Comparison of ENCODE assay signal across 15 mouse cellular contexts in the genomic region with DNA sequence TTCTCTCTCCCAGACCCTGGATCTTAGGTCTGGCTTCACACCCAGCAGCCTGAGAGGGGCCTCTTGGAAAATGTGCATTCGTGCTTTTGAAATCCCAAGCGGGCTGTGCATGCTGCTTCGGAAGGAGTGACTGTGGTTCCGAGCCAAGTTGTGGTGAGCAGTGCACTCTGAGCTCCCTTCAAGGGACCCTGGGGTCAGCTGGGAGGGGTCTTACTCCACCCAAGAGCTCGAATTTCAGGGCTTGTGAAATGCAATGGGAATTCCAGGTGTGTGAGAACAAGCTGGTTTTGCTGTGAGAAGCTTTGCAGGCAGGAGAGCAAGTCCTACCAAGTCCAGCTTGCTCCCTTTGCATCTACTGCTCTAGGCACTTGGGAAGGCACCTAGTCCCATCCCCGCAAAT.
"Had no signal": no experiment of that assay in that cellular context is flagged by ENCODE, and none has a peak within 500 bp of the region (broad histone marks: within the 10 kb centered on the region; RNA-seq: fewer than 3 reads in every experiment).

No protein-coding gene starts in this region.

- H3K36me3 ChIP-seq: lung, embryonic 15.5 days; neural tube, embryonic 15.5 days; stomach, embryonic 15.5 days had no signal

- H3K4me1 ChIP-seq: liver, embryonic 12.5 days; liver, embryonic 15.5 days; lung, embryonic 15.5 days; neural tube, embryonic 12.5 days; neural tube, embryonic 15.5 days; stomach, embryonic 15.5 days had no signal

- DNase-seq: kidney, adult 18-20 months; lung, adult 18-20 months; midbrain, embryonic 14.5 days; right cerebral cortex, adult 18-20 months; right cerebral cortex, postnatal 14 days; right cerebral cortex, postnatal 4 days; thymus, postnatal 25 days had no signal

- H3K27me3 ChIP-seq: liver, embryonic 15.5 days; lung, embryonic 15.5 days; neural tube, embryonic 12.5 days; neural tube, embryonic 15.5 days; stomach, embryonic 15.5 days had no signal

- ATAC-seq: intestine, embryonic 16.5 days had no signal

- H3K9me3 ChIP-seq: liver, embryonic 12.5 days; liver, embryonic 15.5 days; lung, embryonic 15.5 days; neural tube, embryonic 12.5 days; neural tube, embryonic 15.5 days; stomach, embryonic 15.5 days had no signal

- H3K9ac ChIP-seq: liver, embryonic 12.5 days; liver, embryonic 15.5 days; lung, embryonic 15.5 days; neural tube, embryonic 12.5 days; neural tube, embryonic 15.5 days; stomach, embryonic 15.5 days had no signal

- H3K27ac ChIP-seq: liver, embryonic 12.5 days; liver, embryonic 15.5 days; lung, embryonic 15.5 days; neural tube, embryonic 12.5 days; neural tube, embryonic 15.5 days; stomach, embryonic 15.5 days had no signal

- H3K4me2 ChIP-seq: liver, embryonic 12.5 days; liver, embryonic 15.5 days; lung, embryonic 15.5 days; midbrain, embryonic 11.5 days; neural tube, embryonic 12.5 days; neural tube, embryonic 15.5 days; stomach, embryonic 15.5 days had no signal

- H3K4me3 ChIP-seq: liver, embryonic 12.5 days; liver, embryonic 15.5 days; lung, embryonic 15.5 days; neural tube, embryonic 12.5 days; neural tube, embryonic 15.5 days; stomach, embryonic 15.5 days had no signal
